Mouse (Mus musculus) ES-Bruce4 (cell line): Measurements from ENCODE around the gene Clcn2. TPM values are rescaled to one million over a fixed set of nuclear protein-coding genes. Genes with fewer than 3 reads are reported as not detected.
"Not testable (repeated sequence)": the region's sequence is repeated elsewhere in the genome, so short reads cannot be mapped to it uniquely, and the experiment has no call there.

Experiments used
- H3K27ac ChIP-seq: 2 replicates; pipeline ENCODE4 v1.5.1; 2012; ENCODE audit warnings: low read length, inconsistent platforms; ENCODE audit not compliant: insufficient read depth
- H3K27me3 ChIP-seq: 2 replicates; pipeline ENCODE4 v1.6.1; 2012; ENCODE audit warnings: mild to moderate bottlenecking, low read length, inconsistent platforms; ENCODE audit not compliant: control insufficient read depth, poor library complexity, insufficient read depth, severe bottlenecking
- H3K36me3 ChIP-seq: 2 replicates; pipeline ENCODE4 v1.6.1; 2012; ENCODE audit warnings: inconsistent platforms, mild to moderate bottlenecking, low read length, moderate library complexity; ENCODE audit not compliant: control insufficient read depth, poor library complexity, insufficient read depth, severe bottlenecking
- H3K4me1 ChIP-seq: one replicate; pipeline ENCODE4 v1.8.1; 2011; ENCODE audit warnings: low read length; ENCODE audit not compliant: control insufficient read depth, insufficient read depth
- H3K4me3 ChIP-seq: 2 replicates; pipeline ENCODE4 v1.5.1; 2011; ENCODE audit warnings: low read depth, mild to moderate bottlenecking, low read length
- H3K9ac ChIP-seq: 2 replicates; pipeline ENCODE4 v1.6.1; 2012; ENCODE audit warnings: low read depth, mild to moderate bottlenecking, inconsistent platforms; ENCODE audit not compliant: poor library complexity, severe bottlenecking
- H3K9me3 ChIP-seq: replicated peaks from 2 replicates; pipeline ENCODE4 v1.6.1; 2012; ENCODE audit warnings: mild to moderate bottlenecking, low read length, inconsistent platforms; ENCODE audit not compliant: control insufficient read depth, poor library complexity, insufficient read depth, severe bottlenecking
- CTCF ChIP-seq: IDR thresholded peaks from one replicate; pipeline ENCODE4 v1.8.1; 2011; ENCODE audit warnings: low read depth, low read length
- EP300 ChIP-seq: IDR thresholded peaks from 2 replicates; pipeline ENCODE4 v1.6.1; 2011; ENCODE audit warnings: low read depth, low read length; ENCODE audit not compliant: insufficient read depth
- POLR2A ChIP-seq: IDR thresholded peaks from one replicate; pipeline ENCODE4 v1.8.1; 2011; ENCODE audit warnings: low read length; ENCODE audit not compliant: insufficient read depth
- polyA plus RNA-seq: library from polyadenylated mRNA; stranded (reverse); fragments of >200 nt; gene quantifications from 2 replicates; pipeline ENCODE4 v1.2.4, GENCODE M21; 2011; ENCODE audit warnings: low read depth; ENCODE audit not compliant: missing spikeins, insufficient read depth, insufficient read length

The Clcn2 gene
- polyA plus RNA-seq, 1 experiment = 8.8 TPM

DNA sequence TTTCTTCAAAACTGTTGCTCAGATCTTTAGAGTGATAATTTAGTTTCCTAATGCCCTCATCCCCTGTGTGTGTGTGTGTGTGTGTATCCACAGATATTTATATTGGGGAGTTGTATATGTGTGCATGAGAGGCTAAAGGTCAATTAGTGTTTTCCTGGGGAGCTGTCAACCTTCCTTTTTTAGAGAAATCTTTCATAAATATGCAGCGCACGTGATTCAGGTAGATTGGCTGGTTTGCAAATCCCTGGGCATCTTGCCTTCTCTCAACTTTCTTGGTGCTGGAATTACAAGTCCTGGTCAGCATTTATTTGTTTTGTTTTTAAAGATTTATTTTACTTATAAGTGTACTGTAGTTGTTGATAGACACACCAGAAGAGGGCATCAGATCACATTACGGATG, 47.3 kb downstream of the Clcn2 start:
- Histone ChIP-seq H3K27ac (no peak overlapping the region), H3K9ac (no peak overlapping the region), H3K4me3 (no peak overlapping the region), H3K9me3 (no peaks in the 10 kb centered on the region), H3K36me3 (peaks cover 4% of the 10 kb centered on the region), H3K4me1 (no peaks in the 10 kb centered on the region), H3K27me3 (no peaks in the 10 kb centered on the region)
- TF ChIP-seq POLR2A (no peak), CTCF (no peak), EP300 (no peak)

- not testable (repeated sequence) for H3K27ac ChIP-seq, H3K9me3 ChIP-seq, H3K4me1 ChIP-seq, H3K4me3 ChIP-seq, H3K27me3 ChIP-seq, H3K9ac ChIP-seq, H3K36me3 ChIP-seq
These were observed 49.5 kb downstream of the Clcn2 start, which contains the start of gene Eif4g1 for GRCm38 (mm10) chr16:20668013-20668412. Gene Eif4g1 (plus strand): TSS chr16:20668313.

GRCm38 (mm10) chr16:20657661-20658060, 59.9 kb downstream of the Clcn2 start:
- Histone ChIP-seq H3K4me3 (no peak overlapping the region), H3K9me3 (no peaks in the 10 kb centered on the region), H3K27ac (no peak overlapping the region), H3K4me1 (no peaks in the 10 kb centered on the region), H3K9ac (no peak overlapping the region), H3K36me3 (peaks cover 84% of the 10 kb centered on the region), H3K27me3 (no peaks in the 10 kb centered on the region)
- TF ChIP-seq POLR2A (no peak), EP300 (no peak), CTCF (no peak)

GRCm38 (mm10) chr16:20653315-20653714, 64.2 kb downstream of the Clcn2 start:
- no peak overlapping the region for H3K4me3 ChIP-seq
- H3K36me3 ChIP-seq = peaks cover 46% of the 10 kb centered on the region
- H3K9ac ChIP-seq = no peak overlapping the region
- H3K4me1 ChIP-seq = no peaks in the 10 kb centered on the region
- H3K27ac ChIP-seq = no peak overlapping the region
- H3K9me3 ChIP-seq = no peaks in the 10 kb centered on the region
- TF ChIP-seq POLR2A (no peak), EP300 (no peak), CTCF (no peak)
- H3K27me3 ChIP-seq = no peaks in the 10 kb centered on the region

Other genes with a start within 250 kb of the Clcn2 start
- 86.6 and 94.0 TPM in 2 replicates for gene Eif2b5, start 218.9 kb downstream of the Clcn2 start, polyA plus RNA-seq
- gene Dvl3, start 200.8 kb downstream of the Clcn2 start, polyA plus RNA-seq = 37.9 and 38.8 TPM in 2 replicates
- gene Ap2m1, start 182.3 kb downstream of the Clcn2 start, polyA plus RNA-seq = 282 and 298 TPM in 2 replicates
- gene Abcf3, start 169.2 kb downstream of the Clcn2 start, polyA plus RNA-seq = 56.2 and 61.0 TPM in 2 replicates
- 1.2 TPM in 2 replicates for gene Vwa5b2, start 128.3 kb downstream of the Clcn2 start, polyA plus RNA-seq
- gene Eef1akmt4, start 106.2 kb downstream of the Clcn2 start, polyA plus RNA-seq = 9.4 and 10.8 TPM in 2 replicates
- not detected in 2 replicates for gene Gm49333, start 106.1 kb downstream of the Clcn2 start, polyA plus RNA-seq
- gene Alg3, start 106.0 kb downstream of the Clcn2 start, polyA plus RNA-seq = 36.7 and 39.3 TPM in 2 replicates
- gene Camk2n2, start 96.5 kb downstream of the Clcn2 start, polyA plus RNA-seq = 1.7 and 2.4 TPM in 2 replicates
- 3.4 and 3.6 TPM in 2 replicates for gene Ece2, start 87.9 kb downstream of the Clcn2 start, polyA plus RNA-seq
- 276 and 288 TPM in 2 replicates for gene Psmd2, start 66.1 kb downstream of the Clcn2 start, polyA plus RNA-seq
- 462 and 483 TPM in 2 replicates for gene Eif4g1, start 49.4 kb downstream of the Clcn2 start, polyA plus RNA-seq
- 5.9 and 7.1 TPM in 2 replicates for gene Fam131a, start 24.5 kb downstream of the Clcn2 start, polyA plus RNA-seq
- gene Polr2h, start 81 bp downstream of the Clcn2 start, polyA plus RNA-seq = 90.6 and 94.5 TPM in 2 replicates
- 1.1 and 1.2 TPM in 2 replicates for gene Chrd, start 15.4 kb upstream of the Clcn2 start, polyA plus RNA-seq
- gene Thpo, start 16.8 kb upstream of the Clcn2 start, polyA plus RNA-seq = 4.6 and 4.7 TPM in 2 replicates